Comparison of ENCODE assay signal across 27 mouse cellular contexts in genomic region chr3:149484319-149484718, GRCm38 (mm10).
DNase-seq lines count a peak whose midpoint lies in the region; ATAC-seq lines count a peak whose summit lies in the region.
"Had no signal": no experiment of that assay in that cellular context is flagged by ENCODE, and none has a peak within 500 bp of the region (broad histone marks: within the 10 kb centered on the region; RNA-seq: fewer than 3 reads in every experiment).

No protein-coding gene starts in this region.

- H3K9ac ChIP-seq in midbrain, embryonic 11.5 days (ENCODE audit: low read length): no peak overlapping the region
- H3K9ac ChIP-seq in midbrain, embryonic 16.5 days (ENCODE audit: low read depth, low read length): no peak overlapping the region
- H3K9ac ChIP-seq: embryonic facial prominence, embryonic 13.5 days; embryonic facial prominence, embryonic 15.5 days; forebrain, embryonic 12.5 days had no signal

- no peak overlapping the region for H3K4me3 ChIP-seq in midbrain, embryonic 11.5 days (ENCODE audit: low read depth, low read length)
- H3K4me3 ChIP-seq in midbrain, embryonic 16.5 days (ENCODE audit: low read depth, low read length): no peak overlapping the region
- H3K4me3 ChIP-seq: embryonic facial prominence, embryonic 13.5 days; embryonic facial prominence, embryonic 15.5 days; erythroblast, embryonic 14.5 days; forebrain, embryonic 10.5 days; forebrain, embryonic 12.5 days; gastrocnemius, adult 2 months had no signal

- DNase-seq in midbrain, embryonic 11.5 days (ENCODE audit: low spot score, missing footprints): peak; percentile 21
- DNase-seq in ES-CJ7 (ENCODE audit: low read depth, low spot score) (peak; percentile 85), R1 (ENCODE audit: low read depth, low spot score) (peak; percentile 61), ZHBTc4 (ENCODE audit: low read depth, low spot score) (peak; percentile 67)
- DNase-seq in T-cell, adult 2 months (ENCODE audit: low spot score): no peak
- DNase-seq in cerebellum, adult 11-12 months: no peak
- DNase-seq in left cerebral cortex, postnatal 14 days (ENCODE audit: low spot score in 2 of 2): no peak
- DNase-seq: adrenal gland, adult 8-10 months; adrenal gland, postnatal 14 days; adrenal gland, postnatal 36 days; cerebellum, adult 18-20 months; cerebellum, adult 9-10 months; cerebellum, postnatal 10 days; cerebellum, postnatal 36 days; embryo, embryonic 11 days; gastrocnemius, adult 2 months had no signal

- ATAC-seq in midbrain, embryonic 11.5 days (ENCODE audit: low FRiP score): no peak
- no peak for ATAC-seq in midbrain, embryonic 16.5 days
- ATAC-seq: activated CD4-positive, CD25-positive, alpha-beta regulatory T cell, adult 4 months; forebrain, embryonic 14.5 days; forebrain, embryonic 16.5 days; Patski had no signal

- intact Hi-C loops in left cerebral cortex, postnatal 14 days (cut with DNase I): no loop called here

- H3K9me3 ChIP-seq in midbrain, embryonic 11.5 days (ENCODE audit: control insufficient read depth, low read length): no peaks in the 10 kb centered on the region
- H3K9me3 ChIP-seq in midbrain, embryonic 16.5 days (replicated peaks; ENCODE audit: control insufficient read depth, low read length, poor library complexity, severe bottlenecking): no peaks in the 10 kb centered on the region
- H3K9me3 ChIP-seq: embryonic facial prominence, embryonic 13.5 days; embryonic facial prominence, embryonic 15.5 days; forebrain, embryonic 10.5 days; forebrain, embryonic 12.5 days had no signal

- H3K4me1 ChIP-seq in midbrain, embryonic 11.5 days (ENCODE audit: control insufficient read depth, insufficient read depth, low read length): no peaks in the 10 kb centered on the region
- H3K4me1 ChIP-seq in midbrain, embryonic 16.5 days (ENCODE audit: control insufficient read depth, insufficient read depth, low read length): no peaks in the 10 kb centered on the region

- no peak overlapping the region for H3K4me2 ChIP-seq in midbrain, embryonic 11.5 days
- H3K4me2 ChIP-seq in midbrain, embryonic 16.5 days (ENCODE audit: low read length): no peak overlapping the region
- H3K4me2 ChIP-seq: embryonic facial prominence, embryonic 13.5 days; embryonic facial prominence, embryonic 15.5 days; forebrain, embryonic 12.5 days had no signal

- 81% methylated on average over 2 of the region's 2 CpGs for WGBS in midbrain, embryonic 11.5 days
- 80% methylated on average over 2 of the region's 2 CpGs for WGBS in midbrain, embryonic 16.5 days

- H3K36me3 ChIP-seq in midbrain, embryonic 11.5 days (ENCODE audit: control insufficient read depth, insufficient read depth, low read length): no peaks in the 10 kb centered on the region
- H3K36me3 ChIP-seq in midbrain, embryonic 16.5 days (ENCODE audit: control insufficient read depth, insufficient read depth, low read length): no peaks in the 10 kb centered on the region
- H3K36me3 ChIP-seq: embryonic facial prominence, embryonic 13.5 days; embryonic facial prominence, embryonic 15.5 days; forebrain, embryonic 10.5 days; forebrain, embryonic 12.5 days; G1E had no signal

- H3K27ac ChIP-seq in midbrain, embryonic 11.5 days (ENCODE audit: low read depth, low read length): no peak overlapping the region
- H3K27ac ChIP-seq in midbrain, embryonic 16.5 days (ENCODE audit: low read length): no peak overlapping the region
- H3K27ac ChIP-seq: embryonic facial prominence, embryonic 13.5 days; embryonic facial prominence, embryonic 15.5 days; forebrain, embryonic 10.5 days; forebrain, embryonic 12.5 days; gastrocnemius, adult 2 months had no signal

- H3K27me3 ChIP-seq in midbrain, embryonic 11.5 days (ENCODE audit: control insufficient read depth, insufficient read depth, low read length): no peaks in the 10 kb centered on the region
- no peaks in the 10 kb centered on the region for H3K27me3 ChIP-seq in midbrain, embryonic 16.5 days (ENCODE audit: control insufficient read depth, insufficient read depth, low read depth, low read length)
- H3K27me3 ChIP-seq: embryonic facial prominence, embryonic 13.5 days; embryonic facial prominence, embryonic 15.5 days; forebrain, embryonic 12.5 days; Patski had no signal

Comparison
In these comparisons a context has a peak if more than half of its experiments do, and no peak if none do; other contexts are left out.
1. DNase-seq: peak in midbrain, embryonic 11.5 days (single experiment), ES-CJ7 (single experiment), R1 (single experiment) and ZHBTc4 (single experiment); none in T-cell, adult 2 months (single experiment), cerebellum, adult 11-12 months (single experiment) and left cerebral cortex, postnatal 14 days (0 of 2).